Mouse (Mus musculus): Measurements from ENCODE around the gene Akap14. TPM values are rescaled to one million over a fixed set of nuclear protein-coding genes. Genes with fewer than 3 reads are reported as not detected.
A peak's percentile ranks its signal among the peaks of the same experiment; 100 is the strongest.

Akap14 gene
- polyA plus RNA-seq, 1 experiment: 6.2 TPM

DNA sequence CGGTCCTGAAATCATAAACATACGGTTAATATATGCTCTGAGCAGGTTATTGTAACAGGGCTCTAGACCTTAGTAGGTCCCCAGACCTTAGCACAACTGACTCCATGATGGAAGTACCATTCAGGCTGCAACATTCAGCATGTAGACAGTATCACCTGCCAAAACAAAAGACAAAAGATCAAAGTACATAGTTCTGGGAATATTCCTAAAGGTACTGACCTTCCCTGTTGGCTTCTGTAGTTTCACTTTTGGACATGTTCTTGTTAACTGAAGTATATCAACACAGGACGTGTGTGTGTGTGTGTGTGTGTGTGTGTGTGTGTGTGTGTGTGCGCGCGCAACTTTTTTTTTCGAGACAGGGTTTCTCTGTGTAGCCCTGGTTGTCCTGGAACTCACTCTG, 43.1 kb downstream of the Akap14 start:
- Histone ChIP-seq H3K4me3 (ENCODE audit: control insufficient read depth, low read depth, low read length) (no peak overlapping the region), H3K36me3 (ENCODE audit: control insufficient read depth, insufficient read depth, low read length) (no peaks in the 10 kb centered on the region), H3K4me1 (ENCODE audit: control insufficient read depth, insufficient read depth, low read length) (no peaks in the 10 kb centered on the region), H3K27me3 (ENCODE audit: control insufficient read depth, insufficient read depth, low read length) (no peaks in the 10 kb centered on the region), H3K27ac (ENCODE audit: control insufficient read depth, insufficient read depth, low read depth, low read length) (no peak overlapping the region)
- TF ChIP-seq CTCF (IDR thresholded peaks at IDR 0.05; ENCODE audit: control insufficient read depth, insufficient read depth, insufficient replicate concordance, low read depth, low read length): no peak
- no peak for TF ChIP-seq POLR2A (IDR thresholded peaks at IDR 0.05; ENCODE audit: control insufficient read depth, low read depth, low read length)

DNA sequence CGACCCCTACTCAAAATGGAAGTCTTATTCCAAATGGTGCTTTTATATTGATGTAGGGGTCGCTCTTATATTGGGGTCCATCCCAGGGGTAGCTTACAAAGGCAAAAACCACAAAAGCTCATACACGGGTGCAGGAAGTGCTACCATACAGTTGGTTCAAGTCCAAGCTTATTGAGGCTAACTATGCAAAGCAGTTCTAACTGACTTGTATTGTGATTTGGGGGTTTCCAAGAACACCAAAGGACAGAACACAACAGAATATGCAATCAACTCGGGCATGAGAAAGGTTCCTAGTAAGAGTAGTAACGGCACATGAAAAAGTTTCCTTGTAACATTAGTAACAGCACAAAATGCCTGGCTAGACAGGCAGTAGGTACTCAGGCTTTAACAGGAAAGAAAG, 48.4 kb downstream of the Akap14 start:
- Histone ChIP-seq H3K27ac (ENCODE audit: control insufficient read depth, insufficient read depth, low read depth, low read length) (no peak overlapping the region), H3K4me3 (ENCODE audit: control insufficient read depth, low read depth, low read length) (no peak overlapping the region), H3K4me1 (ENCODE audit: control insufficient read depth, insufficient read depth, low read length) (no peaks in the 10 kb centered on the region), H3K36me3 (ENCODE audit: control insufficient read depth, insufficient read depth, low read length) (no peaks in the 10 kb centered on the region), H3K27me3 (ENCODE audit: control insufficient read depth, insufficient read depth, low read length) (no peaks in the 10 kb centered on the region)
- no peak for TF ChIP-seq POLR2A (IDR thresholded peaks at IDR 0.05; ENCODE audit: control insufficient read depth, low read depth, low read length)
- TF ChIP-seq CTCF (IDR thresholded peaks at IDR 0.05; ENCODE audit: control insufficient read depth, insufficient read depth, insufficient replicate concordance, low read depth, low read length): no peak

DNA sequence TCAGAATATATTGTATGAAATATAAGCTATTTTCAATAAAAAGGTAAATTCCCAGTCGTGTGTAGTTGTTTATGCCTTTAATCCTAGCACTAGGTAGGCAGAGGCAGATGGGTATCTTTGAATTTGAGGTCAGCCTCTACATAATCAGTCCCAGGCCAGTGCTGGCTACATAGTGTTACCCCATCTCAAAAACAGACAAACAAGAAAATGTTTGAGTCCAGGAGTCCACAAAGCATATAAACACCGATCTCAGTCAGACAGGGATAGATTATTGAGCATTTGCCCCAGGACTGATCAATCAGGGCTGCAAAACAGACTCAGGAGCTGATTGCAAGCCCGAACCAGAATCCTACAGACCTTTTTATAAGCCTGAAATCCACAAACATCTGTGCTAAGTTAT, 49.1 kb downstream of the Akap14 start:
- TF ChIP-seq POLR2A (IDR thresholded peaks at IDR 0.05; ENCODE audit: control insufficient read depth, low read depth, low read length) (no peak), CTCF (IDR thresholded peaks at IDR 0.05; ENCODE audit: control insufficient read depth, insufficient read depth, insufficient replicate concordance, low read depth, low read length) (no peak)
- Histone ChIP-seq H3K27me3 (ENCODE audit: control insufficient read depth, insufficient read depth, low read length) (no peaks in the 10 kb centered on the region), H3K27ac (ENCODE audit: control insufficient read depth, insufficient read depth, low read depth, low read length) (no peak overlapping the region), H3K36me3 (ENCODE audit: control insufficient read depth, insufficient read depth, low read length) (no peaks in the 10 kb centered on the region), H3K4me3 (ENCODE audit: control insufficient read depth, low read depth, low read length) (no peak overlapping the region), H3K4me1 (ENCODE audit: control insufficient read depth, insufficient read depth, low read length) (no peaks in the 10 kb centered on the region)

DNA sequence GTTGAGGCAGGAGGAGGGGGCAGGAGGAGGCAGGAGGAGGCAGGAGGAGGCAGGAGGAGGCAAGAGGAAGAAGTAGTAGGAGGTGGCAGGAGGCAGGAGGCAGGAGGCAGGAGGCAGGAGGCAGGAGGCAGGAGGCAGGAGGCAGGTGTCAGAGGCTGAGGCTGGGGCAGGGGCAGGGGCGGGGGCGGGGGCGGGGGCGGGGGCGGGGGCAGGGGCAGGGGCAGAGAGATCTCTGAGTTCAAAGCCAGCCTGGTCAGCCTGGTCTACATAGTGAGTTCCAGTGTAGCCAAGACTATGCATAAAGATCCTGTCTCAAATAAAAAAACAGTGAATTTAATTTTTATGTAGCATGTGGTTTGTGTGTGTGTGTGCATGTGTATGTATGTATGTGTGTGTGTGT, 51.6 kb downstream of the Akap14 start:
- Histone ChIP-seq H3K27ac (ENCODE audit: control insufficient read depth, insufficient read depth, low read depth, low read length) (no peak overlapping the region), H3K4me1 (ENCODE audit: control insufficient read depth, insufficient read depth, low read length) (no peaks in the 10 kb centered on the region), H3K36me3 (ENCODE audit: control insufficient read depth, insufficient read depth, low read length) (no peaks in the 10 kb centered on the region), H3K4me3 (ENCODE audit: control insufficient read depth, low read depth, low read length) (no peak overlapping the region), H3K27me3 (ENCODE audit: control insufficient read depth, insufficient read depth, low read length) (no peaks in the 10 kb centered on the region)
- no peak for TF ChIP-seq POLR2A (IDR thresholded peaks at IDR 0.05; ENCODE audit: control insufficient read depth, low read depth, low read length)
- TF ChIP-seq CTCF (IDR thresholded peaks at IDR 0.05; ENCODE audit: control insufficient read depth, insufficient read depth, insufficient replicate concordance, low read depth, low read length): no peak

DNA sequence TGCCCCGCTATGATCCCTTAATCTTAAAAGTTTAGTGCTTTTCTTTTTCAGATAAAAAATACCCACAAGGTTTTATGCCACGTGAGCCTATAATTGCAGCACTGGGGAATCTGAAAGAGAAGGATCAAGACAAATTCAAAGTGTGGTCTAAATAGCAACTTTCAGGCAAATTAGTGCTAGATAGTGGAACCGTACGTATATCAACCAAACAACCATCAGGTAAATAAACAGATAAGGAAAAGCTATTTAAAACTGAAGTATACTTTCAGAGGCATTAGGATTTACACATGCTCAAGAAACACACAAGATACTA, 57.8 kb downstream of the Akap14 start:
- Histone ChIP-seq H3K4me3 (ENCODE audit: control insufficient read depth, low read depth, low read length) (no peak overlapping the region; the same call in 1 of the 2 replicates), H3K27ac (ENCODE audit: control insufficient read depth, insufficient read depth, low read depth, low read length) (no peak overlapping the region), H3K4me1 (ENCODE audit: control insufficient read depth, insufficient read depth, low read length) (no peaks in the 10 kb centered on the region), H3K27me3 (ENCODE audit: control insufficient read depth, insufficient read depth, low read length) (no peaks in the 10 kb centered on the region), H3K36me3 (ENCODE audit: control insufficient read depth, insufficient read depth, low read length) (no peaks in the 10 kb centered on the region)
- TF ChIP-seq POLR2A (IDR thresholded peaks at IDR 0.05; ENCODE audit: control insufficient read depth, low read depth, low read length): no peak
- TF ChIP-seq CTCF (IDR thresholded peaks at IDR 0.05; ENCODE audit: control insufficient read depth, insufficient read depth, insufficient replicate concordance, low read depth, low read length): no peak

DNA sequence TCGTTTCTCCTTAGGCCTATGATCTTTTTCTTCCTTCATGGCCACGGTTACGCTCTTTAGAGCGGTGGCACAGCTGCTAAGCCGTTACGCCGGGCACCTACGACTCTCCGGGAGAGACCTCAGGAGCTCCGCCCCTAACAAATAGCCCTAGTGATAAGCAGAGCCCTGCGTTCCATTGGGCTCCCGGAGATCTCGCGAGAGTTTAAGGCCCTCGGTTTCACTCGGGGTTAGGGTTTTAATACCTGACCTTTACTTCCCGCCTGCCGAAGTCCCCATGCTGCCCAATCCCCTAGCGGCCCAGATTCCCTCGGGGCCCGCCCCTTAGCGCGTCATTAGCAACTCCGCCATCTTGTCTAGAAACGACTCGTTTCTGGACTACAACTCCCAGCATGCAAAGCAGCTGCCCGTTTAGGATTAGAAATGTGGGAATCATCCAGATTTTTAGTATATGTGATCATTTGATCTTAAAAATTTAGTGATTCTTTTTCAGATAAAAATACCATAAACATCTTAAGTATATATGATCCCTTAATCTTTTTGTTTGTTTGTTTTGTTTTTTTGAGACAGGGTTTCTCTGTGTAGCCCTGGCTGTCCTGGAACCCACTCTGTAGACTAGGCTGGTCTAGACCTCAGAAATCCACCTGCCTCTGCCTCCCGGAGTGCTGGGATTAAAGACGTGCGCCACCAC, 58.3 kb downstream of the Akap14 start, which contains the start of gene Upf3b:
Gene Upf3b, minus strand, starts transcription at position 130 of the 688 bp plus-strand sequence.
- Histone ChIP-seq H3K27ac (ENCODE audit: control insufficient read depth, insufficient read depth, low read depth, low read length) (peak within 1 kb of the TSS; percentile 92), H3K4me3 (ENCODE audit: control insufficient read depth, low read depth, low read length) (peak within 1 kb of the TSS; percentile 93), H3K36me3 (ENCODE audit: control insufficient read depth, insufficient read depth, low read length) (no peaks in the 10 kb centered on the region), H3K27me3 (ENCODE audit: control insufficient read depth, insufficient read depth, low read length) (no peaks in the 10 kb centered on the region), H3K4me1 (ENCODE audit: control insufficient read depth, insufficient read depth, low read length) (no peaks in the 10 kb centered on the region)
- TF ChIP-seq CTCF (IDR thresholded peaks at IDR 0.05; ENCODE audit: control insufficient read depth, insufficient read depth, insufficient replicate concordance, low read depth, low read length) (no peak), POLR2A (IDR thresholded peaks at IDR 0.05; ENCODE audit: control insufficient read depth, low read depth, low read length) (peak; percentile 71; the same call in 1 of the 2 replicates)

DNA sequence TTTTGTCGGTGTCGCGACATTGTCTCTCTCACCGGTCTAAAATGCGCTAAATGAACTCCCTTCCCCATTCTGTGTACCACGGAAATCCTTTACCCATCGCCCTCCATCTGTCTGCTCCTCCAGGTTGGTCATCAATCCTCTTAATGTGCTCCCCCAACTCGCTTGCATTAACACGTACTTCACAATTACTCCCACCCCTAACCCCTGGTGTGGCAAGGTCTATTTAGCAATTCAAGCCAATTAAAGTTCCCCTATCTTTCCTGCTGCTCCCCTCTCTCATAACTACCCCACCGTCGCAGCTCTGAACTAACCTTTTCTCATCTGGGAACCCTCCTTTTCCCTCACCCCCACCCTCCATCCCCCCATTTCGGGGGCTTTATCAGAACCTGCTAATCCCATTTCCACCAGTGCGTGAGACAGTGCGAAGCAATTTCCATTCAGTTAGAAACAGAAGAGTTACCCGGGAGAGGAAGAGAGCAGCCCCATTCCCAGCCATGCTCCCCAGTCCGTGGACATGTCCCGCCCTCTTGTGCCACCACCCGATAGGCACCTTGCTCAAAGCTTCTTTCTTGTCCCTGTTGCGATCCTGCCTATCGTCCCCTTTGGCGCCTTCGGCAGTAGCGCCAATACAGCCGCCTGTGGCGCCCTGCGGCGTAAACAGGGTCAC, 59.0 kb downstream of the Akap14 start:
- TF ChIP-seq CTCF (IDR thresholded peaks at IDR 0.05; ENCODE audit: control insufficient read depth, insufficient read depth, insufficient replicate concordance, low read depth, low read length) (no peak), POLR2A (IDR thresholded peaks at IDR 0.05; ENCODE audit: control insufficient read depth, low read depth, low read length) (no peak)
- Histone ChIP-seq H3K4me1 (ENCODE audit: control insufficient read depth, insufficient read depth, low read length) (no peaks in the 10 kb centered on the region), H3K27me3 (ENCODE audit: control insufficient read depth, insufficient read depth, low read length) (no peaks in the 10 kb centered on the region), H3K36me3 (ENCODE audit: control insufficient read depth, insufficient read depth, low read length) (no peaks in the 10 kb centered on the region), H3K4me3 (ENCODE audit: control insufficient read depth, low read depth, low read length) (peak overlapping the region; percentile 93), H3K27ac (ENCODE audit: control insufficient read depth, insufficient read depth, low read depth, low read length) (peak overlapping the region; percentile 92)
